Mouse (Mus musculus) midbrain, embryonic 13.5 days (tissue): ENCODE measurements around the gene Mrps16. TPM values are rescaled to one million over a fixed set of nuclear protein-coding genes. Genes with fewer than 3 reads are reported as not detected.

Experiments used
- ATAC-seq: fragments of 200-750 bp; cut with Nextera tagmentation; 2 replicates; pipeline ENCODE4 v1.8.0; 2017; ENCODE audit warnings: mild to moderate bottlenecking, moderate TSS enrichment, moderate library complexity
- H3K27ac ChIP-seq: fragments of 300-500 bp; sonication (generic); 2 replicates; pipeline ENCODE4 v1.5.1; 2015; ENCODE audit warnings: inconsistent platforms, mild to moderate bottlenecking, moderate library complexity
- H3K27me3 ChIP-seq: fragments of 300-500 bp; sonication (generic); 2 replicates; pipeline ENCODE4 v1.6.1; 2015; ENCODE audit warnings: mild to moderate bottlenecking, inconsistent platforms
- H3K36me3 ChIP-seq: fragments of 300-500 bp; sonication (generic); 2 replicates; pipeline ENCODE4 v1.6.1; 2015; ENCODE audit warnings: mild to moderate bottlenecking, inconsistent platforms
- H3K4me1 ChIP-seq: fragments of 300-500 bp; sonication (generic); replicated peaks from 2 replicates; pipeline ENCODE4 v1.6.1; 2015; ENCODE audit warnings: inconsistent platforms
- H3K4me2 ChIP-seq: fragments of 300-500 bp; sonication (generic); replicated peaks from 2 replicates; pipeline ENCODE4 v1.6.1; 2015; ENCODE audit warnings: moderate library complexity, mild to moderate bottlenecking, inconsistent platforms
- H3K4me3 ChIP-seq: fragments of 300-500 bp; sonication (generic); replicated peaks from 2 replicates; pipeline ENCODE4 v1.5.1; 2015; ENCODE audit warnings: mild to moderate bottlenecking, inconsistent platforms
- H3K9ac ChIP-seq: fragments of 300-500 bp; sonication (generic); replicated peaks from 2 replicates; pipeline ENCODE4 v1.6.1; 2015; ENCODE audit warnings: mild to moderate bottlenecking, inconsistent platforms
- H3K9me3 ChIP-seq: fragments of 300-500 bp; sonication (generic); 2 replicates; pipeline ENCODE4 v1.6.1; 2016; ENCODE audit warnings: mild to moderate bottlenecking, inconsistent platforms
- WGBS: fragments of 180-500 bp; shearing (Covaris S2); methylation state at CpG from one replicate; pipeline ENCODE4 v1.1.7; 2015; 5-methylcytosine and 5-hydroxymethylcytosine counted together
- polyA plus RNA-seq: library from polyadenylated mRNA; unstranded; fragments of >200 nt; fragmentation: Nextera tagmentation; extraction: Ambion mirVana; gene quantifications from 2 replicates; pipeline ENCODE4 v1.2.1, GENCODE M21; 2015

The Mrps16 gene
- polyA plus RNA-seq, 1 experiment from 2014 or later: 62.5 TPM

DNA sequence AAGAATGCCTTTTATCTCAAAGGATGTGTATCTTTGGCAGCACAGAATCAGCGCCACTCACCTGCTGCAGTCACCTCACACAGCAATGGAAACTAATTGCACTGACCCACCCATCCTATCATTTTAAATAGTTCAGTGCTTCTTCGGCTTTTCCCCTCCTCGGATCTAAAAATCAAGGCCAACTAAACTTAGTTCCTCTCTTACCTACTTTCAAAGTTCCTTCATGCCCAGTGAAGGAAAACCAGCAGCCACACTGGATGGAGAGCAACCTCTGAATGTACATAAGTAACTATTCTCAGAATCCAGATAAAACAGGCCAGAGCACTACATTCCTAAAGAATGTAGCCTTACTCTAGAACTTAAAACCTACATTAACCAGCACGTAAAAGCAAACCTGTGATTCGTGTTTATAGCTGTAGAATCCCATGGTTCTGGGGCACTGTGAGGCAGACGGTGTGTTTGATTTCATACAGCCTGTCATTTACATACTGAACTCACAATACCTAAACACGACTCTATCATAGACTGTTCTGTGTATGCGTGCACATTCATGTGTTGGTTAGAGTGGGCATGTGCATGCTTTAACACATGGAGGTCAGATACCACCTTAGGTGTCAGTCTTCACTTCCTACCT, 3.9 kb downstream of the Mrps16 start:
- peaks cover 43% of the 10 kb centered on the region for H3K4me1 ChIP-seq
- H3K27me3 ChIP-seq: no peaks in the 10 kb centered on the region
- peaks cover 39% of the 10 kb centered on the region for H3K36me3 ChIP-seq
- H3K4me2 ChIP-seq: peak overlapping the region; percentile 80
- peak overlapping the region; percentile 74; the same call in 1 of the 2 replicates for H3K9ac ChIP-seq
- ATAC-seq: no peak
- H3K4me3 ChIP-seq: peak overlapping the region; percentile 57
- no peak overlapping the region for H3K27ac ChIP-seq
- H3K9me3 ChIP-seq: no peaks in the 10 kb centered on the region
- 88% methylated on average over 8 of the region's 8 CpGs for WGBS

DNA sequence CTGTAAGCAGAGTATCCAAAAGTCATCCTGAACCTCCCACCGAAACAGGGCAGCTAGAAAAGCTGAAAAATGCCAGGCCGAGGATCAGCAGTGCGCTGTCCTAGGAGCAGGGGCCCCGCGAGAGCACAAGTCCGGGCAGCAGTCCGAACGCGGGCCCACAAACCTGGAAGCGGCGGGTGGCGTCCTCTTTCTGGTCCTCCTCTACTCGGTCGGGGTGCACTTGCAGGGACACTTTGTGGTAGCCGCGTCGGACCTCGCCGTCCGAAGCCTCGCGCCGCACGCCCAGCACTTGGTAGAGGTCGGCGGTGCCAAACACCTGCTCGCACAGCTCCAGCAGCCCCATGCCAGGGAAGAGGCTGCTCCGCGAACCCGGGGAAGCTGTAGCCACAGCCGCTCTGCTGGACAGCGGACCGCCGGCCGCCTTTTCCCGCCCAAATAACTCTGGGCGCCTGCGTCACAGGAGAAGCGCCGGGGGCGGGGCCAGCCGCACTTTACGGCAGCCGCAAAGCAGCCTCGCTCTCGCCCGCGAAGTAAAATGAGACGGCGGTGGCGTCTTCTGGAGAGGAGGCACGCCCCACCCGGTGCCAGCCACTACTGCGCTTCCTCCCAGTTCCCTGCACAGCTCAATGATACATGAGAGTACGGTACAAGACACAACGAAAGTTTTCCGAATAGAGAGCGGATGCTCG, 4.8 kb downstream of the Mrps16 start, which contains the start of gene Dnajc9:
Dnajc9 (minus strand) TSS at position 470 of the 689 bp plus-strand sequence.
- H3K9me3 ChIP-seq: no peaks in the 10 kb centered on the region
- H3K27me3 ChIP-seq: no peaks in the 10 kb centered on the region
- peaks cover 43% of the 10 kb centered on the region for H3K4me1 ChIP-seq
- H3K4me2 ChIP-seq: peak within 1 kb of the TSS; percentile 80
- peak; percentile 73 for ATAC-seq
- H3K36me3 ChIP-seq: peaks cover 48% of the 10 kb centered on the region
- H3K27ac ChIP-seq: peak within 1 kb of the TSS; percentile 78
- peak within 1 kb of the TSS; percentile 57 for H3K4me3 ChIP-seq
- H3K9ac ChIP-seq: peak within 1 kb of the TSS; percentile 74
- under 1% methylated on average over 59 of the region's 59 CpGs for WGBS

DNA sequence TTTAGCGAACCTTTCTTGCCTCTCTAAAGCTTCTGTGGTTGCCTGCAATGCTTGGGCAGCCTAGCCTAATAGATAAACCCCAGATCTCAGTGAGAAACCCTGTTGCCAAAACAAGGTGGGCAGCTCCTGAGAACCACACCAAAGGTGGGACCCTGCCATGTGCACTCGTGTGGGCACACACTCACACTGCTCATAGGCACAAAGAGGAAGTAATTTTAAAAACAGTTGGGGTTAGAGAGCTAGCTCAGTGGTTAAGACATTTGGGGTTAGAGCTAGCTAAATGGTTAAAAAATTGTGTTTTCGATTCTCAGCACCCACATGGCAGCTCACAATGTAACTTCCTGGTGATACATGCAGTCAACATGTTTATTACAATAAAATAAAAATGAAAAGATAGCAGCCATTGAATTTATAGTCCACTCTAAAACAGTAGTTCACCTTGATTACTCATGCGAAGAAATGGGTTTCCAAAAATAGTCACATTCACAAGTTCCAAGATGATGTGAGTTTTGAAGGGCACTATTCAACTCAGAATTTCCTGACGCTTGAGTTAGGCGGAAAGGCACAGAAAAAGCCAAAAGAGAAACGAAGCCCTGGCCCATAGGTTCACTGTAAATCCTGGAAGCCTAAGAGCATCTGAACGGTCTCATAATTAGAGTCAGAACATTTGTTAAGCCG, 13.5 kb downstream of the Mrps16 start:
- no peak overlapping the region for H3K9ac ChIP-seq
- H3K9me3 ChIP-seq: no peaks in the 10 kb centered on the region
- H3K27ac ChIP-seq: no peak overlapping the region
- WGBS: 92% methylated on average over 9 of the region's 9 CpGs
- no peaks in the 10 kb centered on the region for H3K27me3 ChIP-seq
- H3K4me2 ChIP-seq: no peak overlapping the region
- no peaks in the 10 kb centered on the region for H3K4me1 ChIP-seq
- peaks cover 81% of the 10 kb centered on the region for H3K36me3 ChIP-seq
- H3K4me3 ChIP-seq: no peak overlapping the region
- ATAC-seq: no peak

GRCm38 (mm10) chr14:20379087-20379640, 14.3 kb downstream of the Mrps16 start:
- Histone ChIP-seq H3K36me3 (peaks cover 79% of the 10 kb centered on the region), H3K9me3 (no peaks in the 10 kb centered on the region), H3K4me1 (no peaks in the 10 kb centered on the region), H3K4me2 (no peak overlapping the region), H3K27me3 (no peaks in the 10 kb centered on the region), H3K9ac (no peak overlapping the region), H3K27ac (no peak overlapping the region), H3K4me3 (no peak overlapping the region)
- ATAC-seq: no peak
- 91% methylated on average over 5 of the region's 5 CpGs for WGBS

GRCm38 (mm10) chr14:20378313-20379061, 14.9 kb downstream of the Mrps16 start:
- no peak overlapping the region for H3K27ac ChIP-seq
- 0 out of 2 replicates have a peak, but pooled peaks have one; percentile 62 for ATAC-seq
- H3K36me3 ChIP-seq: peaks cover 77% of the 10 kb centered on the region
- H3K9ac ChIP-seq: no peak overlapping the region
- H3K9me3 ChIP-seq: no peaks in the 10 kb centered on the region
- no peak overlapping the region for H3K4me3 ChIP-seq
- H3K27me3 ChIP-seq: no peaks in the 10 kb centered on the region
- 44% methylated on average over 13 of the region's 13 CpGs for WGBS
- no peak overlapping the region for H3K4me2 ChIP-seq
- H3K4me1 ChIP-seq: no peaks in the 10 kb centered on the region

DNA sequence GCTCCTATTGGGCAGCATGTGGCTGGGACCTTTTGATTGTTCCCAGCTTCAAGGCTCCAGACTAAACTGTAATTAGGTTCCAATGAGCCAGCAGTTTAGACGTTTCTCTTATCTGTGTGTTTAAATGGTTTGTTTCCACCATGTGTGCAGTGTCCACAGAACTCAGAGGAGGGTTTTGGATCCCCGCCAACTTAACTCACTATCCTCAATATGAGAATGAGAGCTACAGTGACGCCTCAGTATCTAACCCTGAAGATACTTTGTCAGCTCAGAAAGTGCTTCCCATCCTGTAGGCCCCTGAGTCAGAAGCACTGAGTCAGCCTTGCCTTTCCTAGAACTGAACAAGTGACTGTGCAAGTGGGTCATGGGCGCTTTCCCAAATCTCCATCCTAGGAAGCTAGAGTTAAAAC, 16.3 kb downstream of the Mrps16 start:
- WGBS: 89% methylated on average over 4 of the region's 4 CpGs
- Histone ChIP-seq H3K9me3 (no peaks in the 10 kb centered on the region), H3K4me1 (no peaks in the 10 kb centered on the region), H3K4me2 (no peak overlapping the region), H3K27me3 (no peaks in the 10 kb centered on the region), H3K27ac (no peak overlapping the region), H3K9ac (no peak overlapping the region), H3K36me3 (peaks cover 78% of the 10 kb centered on the region), H3K4me3 (no peak overlapping the region)
- no peak for ATAC-seq

- Histone ChIP-seq H3K4me1 (no peaks in the 10 kb centered on the region), H3K9ac (no peak overlapping the region), H3K27me3 (no peaks in the 10 kb centered on the region), H3K36me3 (peaks cover 74% of the 10 kb centered on the region), H3K4me3 (no peak overlapping the region), H3K9me3 (no peaks in the 10 kb centered on the region), H3K4me2 (no peak overlapping the region), H3K27ac (no peak overlapping the region)
- no peak for ATAC-seq
- WGBS: 90% methylated on average over 1 of the region's 1 CpGs
Measured at GRCm38 (mm10) chr14:20371854-20372253, 21.6 kb downstream of the Mrps16 start.

- Histone ChIP-seq H3K9me3 (no peaks in the 10 kb centered on the region), H3K9ac (no peak overlapping the region), H3K4me1 (no peaks in the 10 kb centered on the region), H3K27me3 (no peaks in the 10 kb centered on the region), H3K4me2 (no peak overlapping the region), H3K27ac (no peak overlapping the region), H3K36me3 (peaks cover 73% of the 10 kb centered on the region), H3K4me3 (no peak overlapping the region)
- ATAC-seq: no peak
- 91% methylated on average over 7 of the region's 7 CpGs for WGBS
Measured at GRCm38 (mm10) chr14:20370798-20371197, 22.6 kb downstream of the Mrps16 start.

GRCm38 (mm10) chr14:20368271-20368670, 25.2 kb downstream of the Mrps16 start:
- no peaks in the 10 kb centered on the region for H3K27me3 ChIP-seq
- no peak overlapping the region for H3K9ac ChIP-seq
- H3K4me2 ChIP-seq: no peak overlapping the region
- H3K9me3 ChIP-seq: no peaks in the 10 kb centered on the region
- H3K27ac ChIP-seq: no peak overlapping the region
- no peaks in the 10 kb centered on the region for H3K4me1 ChIP-seq
- H3K36me3 ChIP-seq: peaks cover 78% of the 10 kb centered on the region
- ATAC-seq: no peak
- no peak overlapping the region for H3K4me3 ChIP-seq
- WGBS: 91% methylated on average over 3 of the region's 3 CpGs

DNA sequence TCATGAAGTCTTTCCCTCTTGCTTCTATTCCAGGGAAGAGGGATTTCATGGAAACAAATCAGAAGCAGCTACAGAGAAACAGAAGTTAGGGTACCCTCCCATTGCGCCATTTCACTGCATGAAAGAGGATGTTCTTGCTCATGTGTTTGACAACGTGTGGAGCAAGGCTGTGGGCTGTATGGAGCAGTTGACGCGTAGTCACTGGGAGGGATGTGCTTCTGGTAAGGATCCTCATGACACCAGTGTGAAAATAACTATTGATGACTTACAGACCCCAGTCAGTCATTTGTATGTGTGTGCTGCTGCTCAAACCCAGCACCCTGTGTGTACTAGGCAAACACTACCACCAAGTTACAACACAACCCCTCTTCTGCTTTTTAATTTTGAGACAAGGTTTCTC, 30.2 kb downstream of the Mrps16 start:
- no peak for ATAC-seq
- no peak overlapping the region for H3K4me2 ChIP-seq

GRCm38 (mm10) chr14:20347991-20348541, 45.4 kb downstream of the Mrps16 start, which contains the start of the genes Ecd and Fam149b:
Gene Ecd, minus strand, starts transcription at chr14:20348121.
Gene Fam149b, plus strand, starts transcription at chr14:20348162.
- Histone ChIP-seq H3K4me2 (peak within 1 kb of the TSS; percentile 79), H3K4me1 (peaks cover 26% of the 10 kb centered on the region), H3K27ac (peak within 1 kb of the TSS; percentile 95), H3K9ac (peak within 1 kb of the TSS; percentile 96), H3K36me3 (peaks cover 33% of the 10 kb centered on the region), H3K4me3 (peak within 1 kb of the TSS; percentile 82), H3K27me3 (no peaks in the 10 kb centered on the region), H3K9me3 (no peaks in the 10 kb centered on the region)
- ATAC-seq: peak; percentile 99
- WGBS: under 1% methylated on average over 31 of the region's 42 CpGs

More for the DNA sequence above, 30.2 kb downstream of the Mrps16 start:
- no peaks in the 10 kb centered on the region for H3K27me3 ChIP-seq
- WGBS: 95% methylated on average over 4 of the region's 4 CpGs
- no peak overlapping the region for H3K4me3 ChIP-seq
- no peaks in the 10 kb centered on the region for H3K4me1 ChIP-seq
- no peak overlapping the region for H3K9ac ChIP-seq
- no peaks in the 10 kb centered on the region for H3K9me3 ChIP-seq
- no peak overlapping the region for H3K27ac ChIP-seq
- H3K36me3 ChIP-seq: peaks cover 84% of the 10 kb centered on the region
